8 mouse cellular contexts compared by ENCODE assay signal in genomic region chr16:18620601-18621361, GRCm38 (mm10). TPM values are rescaled to one million over a fixed set of nuclear protein-coding genes. Genes with fewer than 3 reads are reported as not detected.
A peak's percentile ranks its signal among the peaks of the same experiment; 100 is the strongest.
DNase-seq lines count a peak whose midpoint lies in the region; ATAC-seq and TF ChIP-seq lines count a peak whose summit lies in the region.

No protein-coding gene starts in this region.

- DNase-seq in kidney, adult 2 months = peak; percentile 16
- DNase-seq in kidney, adult 11 months = no peak
- DNase-seq in brain, embryonic 14.5 days (ENCODE audit: low read depth) = peak; percentile 56
- DNase-seq in forelimb bud, embryonic 11.5 days (ENCODE audit: low read depth, low spot score) = peak; percentile 40
- peak; percentile 65 to 73 for DNase-seq in kidney, postnatal 4 days
- no peak for DNase-seq in urinary bladder, postnatal 36 days (ENCODE audit: low spot score in 2 of 2)
- DNase-seq in urinary bladder, postnatal 10 days (ENCODE audit: low spot score) = no peak

- H3K27me3 ChIP-seq in kidney, adult 2 months (replicated peaks; ENCODE audit: control insufficient read depth, insufficient read depth, low read length) = no peaks in the 10 kb centered on the region; the same call in 1 of the 2 replicates
- peaks cover 63% of the 10 kb centered on the region for H3K27me3 ChIP-seq in midbrain, embryonic 16.5 days (ENCODE audit: control insufficient read depth, insufficient read depth, low read depth, low read length)

- no peaks in the 10 kb centered on the region for H3K9me3 ChIP-seq in midbrain, embryonic 16.5 days (replicated peaks; ENCODE audit: control insufficient read depth, low read length, poor library complexity, severe bottlenecking)

- H3K27ac ChIP-seq in kidney, adult 2 months (ENCODE audit: insufficient read depth, low read depth, low read length) = no peak overlapping the region
- no peak overlapping the region for H3K27ac ChIP-seq in midbrain, embryonic 16.5 days (ENCODE audit: low read length)

- H3K9ac ChIP-seq in midbrain, embryonic 16.5 days (ENCODE audit: low read depth, low read length) = peak overlapping the region; percentile 38; the same call in 1 of the 2 replicates

- H3K4me1 ChIP-seq in kidney, adult 2 months (ENCODE audit: control insufficient read depth, insufficient read depth, low read length) = no peaks in the 10 kb centered on the region
- H3K4me1 ChIP-seq in midbrain, embryonic 16.5 days (ENCODE audit: control insufficient read depth, insufficient read depth, low read length) = peaks cover 15% of the 10 kb centered on the region

- H3K36me3 ChIP-seq in kidney, adult 2 months (ENCODE audit: control insufficient read depth, insufficient read depth, low read length) = no peaks in the 10 kb centered on the region
- peaks cover 45% of the 10 kb centered on the region for H3K36me3 ChIP-seq in midbrain, embryonic 16.5 days (ENCODE audit: control insufficient read depth, insufficient read depth, low read length)

- 2% methylated on average over 74 of the region's 74 CpGs for WGBS in kidney, adult 2 months
- WGBS in midbrain, embryonic 16.5 days = 4% methylated on average over 71 of the region's 74 CpGs

- peak overlapping the region; percentile 63 for H3K4me2 ChIP-seq in midbrain, embryonic 16.5 days (ENCODE audit: low read length)

- H3K4me3 ChIP-seq in kidney, adult 2 months (ENCODE audit: insufficient read depth, low read depth, low read length) = peak overlapping the region; percentile 22; the same call in 1 of the 2 replicates
- peak overlapping the region; percentile 35 for H3K4me3 ChIP-seq in midbrain, embryonic 16.5 days (ENCODE audit: low read depth, low read length)

- no peak for TF ChIP-seq POLR2A in kidney, adult 2 months (IDR thresholded peaks at IDR 0.05; ENCODE audit: low read depth, low read length)
- no peak for TF ChIP-seq POLR2A in brain, embryonic 14.5 days (IDR thresholded peaks at IDR 0.05; ENCODE audit: borderline replicate concordance, extremely low read depth, insufficient read depth, insufficient read length, poor library complexity, severe bottlenecking)

- peak; percentile 26; the same call in 1 of the 2 replicates for ATAC-seq in midbrain, embryonic 16.5 days

- TF ChIP-seq CTCF in kidney, adult 2 months (conservative IDR thresholded peaks at IDR 0.05; ENCODE audit: insufficient read depth, insufficient read length, low read depth, low read length) = no peak
- no peak for TF ChIP-seq CTCF in brain, embryonic 14.5 days (IDR thresholded peaks at IDR 0.05; ENCODE audit: borderline replicate concordance, extremely low read depth, insufficient read depth, insufficient read length)

RNA-seq across cellular contexts. Expression of gene Gp1bb, which starts 1.4 kb away (rescaled TPM):
- 0.34 and 0.69 TPM in 2 replicates for polyA plus RNA-seq in kidney, adult 2 months (2012; rRNA removed)
- 19.9 and 22.5 TPM in 2 replicates for polyA plus RNA-seq in brain, embryonic 14.5 days (2012; rRNA removed)
- 9.4 and 9.8 TPM in 2 replicates for polyA plus RNA-seq in midbrain, embryonic 16.5 days (2015; fragmentation: Nextera tagmentation; extraction: Ambion mirVana)

RNA-seq across cellular contexts. Expression of gene Gm49601, which starts 5.4 kb away (rescaled TPM):
- 1.1 and 1.4 TPM in 2 replicates for polyA plus RNA-seq in kidney, adult 2 months (2012; rRNA removed)
- polyA plus RNA-seq in brain, embryonic 14.5 days (2012; rRNA removed) = 89.4 and 112 TPM in 2 replicates
- 23.3 and 24.6 TPM in 2 replicates for polyA plus RNA-seq in midbrain, embryonic 16.5 days (2015; fragmentation: Nextera tagmentation; extraction: Ambion mirVana)

RNA-seq across cellular contexts. Expression of gene Sept5, which starts 9.0 kb away (rescaled TPM):
- 3.1 and 3.8 TPM in 2 replicates for polyA plus RNA-seq in kidney, adult 2 months (2012; rRNA removed)
- polyA plus RNA-seq in brain, embryonic 14.5 days (2012; rRNA removed) = 266 and 348 TPM in 2 replicates
- 240 and 262 TPM in 2 replicates for polyA plus RNA-seq in midbrain, embryonic 16.5 days (2015; fragmentation: Nextera tagmentation; extraction: Ambion mirVana)

RNA-seq across cellular contexts. Expression of gene Tbx1, which starts 30.3 kb away (rescaled TPM):
- polyA plus RNA-seq in kidney, adult 2 months (2012; rRNA removed) = 0.15 and 1.7 TPM in 2 replicates
- polyA plus RNA-seq in brain, embryonic 14.5 days (2012; rRNA removed) = 1.3 and 1.9 TPM in 2 replicates
- 0.33 and 0.66 TPM in 2 replicates for polyA plus RNA-seq in midbrain, embryonic 16.5 days (2015; fragmentation: Nextera tagmentation; extraction: Ambion mirVana)

Comparison
In these comparisons a context has a peak if more than half of its experiments do, and no peak if none do; other contexts are left out.
1. DNase-seq: peak in kidney, adult 2 months (single experiment), brain, embryonic 14.5 days (single experiment), forelimb bud, embryonic 11.5 days (single experiment) and kidney, postnatal 4 days (2 of 2); none in kidney, adult 11 months (single experiment), urinary bladder, postnatal 36 days (0 of 2) and urinary bladder, postnatal 10 days (single experiment).
2. RNA of gene Sept5, which starts 9.0 kb away (polyA plus RNA-seq): 266 to 348 TPM in brain, embryonic 14.5 days and 240 to 262 TPM in midbrain, embryonic 16.5 days; 3.1 to 3.8 TPM in kidney, adult 2 months; every median in the first group is over 10 times any median in the second.